Mouse (Mus musculus) cortical plate, adult 2 months (tissue): ENCODE results near the gene Top3a.

Experiments used
- CTCF ChIP-seq: fragments of 200-500 bp; IDR thresholded peaks from 2 replicates; pipeline ENCODE4 v1.5.1; 2011; ENCODE audit warnings: mild to moderate bottlenecking, control low read depth, low read length; ENCODE audit not compliant: insufficient read depth; ENCODE audit errors: extremely low read depth
- POLR2A ChIP-seq: fragments of 200-500 bp; IDR thresholded peaks from 2 replicates; pipeline ENCODE4 v1.6.1; 2011; ENCODE audit warnings: mild to moderate bottlenecking, low read length, control low read depth; ENCODE audit not compliant: insufficient read depth; ENCODE audit errors: extremely low read depth

GRCm38 (mm10) chr11:60707672-60708071 is 69.5 kb downstream of the Top3a start:
- TF ChIP-seq CTCF (no peak), POLR2A (no peak)
